Mouse (Mus musculus) bone marrow macrophage, adult 2 months (primary cell): ENCODE results near the gene Scgb1a1.

ENCODE experiments used
- CTCF ChIP-seq: IDR thresholded peaks from 2 replicates; pipeline ENCODE4 v1.5.1; 2012; ENCODE audit warnings: low read depth, mild to moderate bottlenecking, low read length, moderate library complexity
- POLR2A ChIP-seq: IDR thresholded peaks from 2 replicates; pipeline ENCODE4 v1.6.1; 2012; ENCODE audit warnings: mild to moderate bottlenecking, low read depth, low read length, borderline replicate concordance

DNA sequence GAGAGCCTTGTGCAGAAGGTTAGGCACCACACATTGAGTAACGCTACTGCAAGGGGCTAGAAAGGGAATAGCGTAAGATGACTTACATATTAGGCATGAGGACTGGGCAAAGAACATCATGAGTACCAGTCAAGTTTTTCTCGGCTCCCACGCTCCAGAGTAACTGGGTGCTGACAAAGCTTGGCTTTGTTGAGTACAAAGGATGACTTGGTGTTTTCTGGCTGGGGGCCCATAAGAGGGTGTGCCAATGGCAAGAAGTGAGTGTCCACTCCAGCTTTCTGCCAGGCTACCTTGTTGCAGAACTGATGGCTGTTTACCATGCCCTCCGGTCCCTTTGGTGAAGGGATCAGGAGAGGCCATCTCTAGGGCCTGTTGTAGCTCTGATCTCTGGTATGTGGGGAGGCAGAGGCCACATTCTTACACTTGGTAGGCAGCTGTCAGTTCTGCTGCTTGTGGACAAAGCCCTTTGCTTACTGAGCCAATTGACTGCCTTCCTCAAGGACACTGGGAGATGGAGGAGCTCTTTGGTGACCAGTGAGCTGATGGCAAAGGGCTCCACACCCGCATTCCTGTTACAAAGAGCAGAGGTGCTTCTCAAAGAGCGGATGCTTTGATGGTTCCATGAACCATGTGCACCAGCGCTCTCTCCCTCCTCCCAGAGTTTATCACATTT lies 26.4 kb downstream of the Scgb1a1 start:
- TF ChIP-seq CTCF (no peak), POLR2A (no peak)
